Comparison of ENCODE assay signal across 8 mouse cellular contexts in genomic region chr11:72488753-72489271, GRCm38 (mm10). TPM values are rescaled to one million over a fixed set of nuclear protein-coding genes. Genes with fewer than 3 reads are reported as not detected.
A peak's percentile ranks its signal among the peaks of the same experiment; 100 is the strongest.
DNase-seq lines count a peak whose midpoint lies in the region; ATAC-seq lines count a peak whose summit lies in the region.

No protein-coding gene starts in this region.

- no peaks in the 10 kb centered on the region for H3K9me3 ChIP-seq in liver, embryonic 16.5 days (replicated peaks; ENCODE audit: control insufficient read depth, low read length)

- H3K27ac ChIP-seq in liver, embryonic 16.5 days (ENCODE audit: low read length) = no peak overlapping the region

- intact Hi-C loops in gastrocnemius, postnatal 14 days (cut with DNase I; ENCODE audit: low total_unique reads) = loop anchor here (5.0 kb wide), 1 partner anchor 37 kb away; no protein-coding TSS in a partner anchor

- 0% methylated on average over 38 of the region's 38 CpGs for WGBS in liver, embryonic 16.5 days (ENCODE audit: insufficient replicate concordance)

- H3K9ac ChIP-seq in liver, embryonic 16.5 days (ENCODE audit: low read depth, low read length) = peak overlapping the region; percentile 31

- H3K27me3 ChIP-seq in liver, embryonic 16.5 days (ENCODE audit: control insufficient read depth, insufficient read depth, low read depth, low read length) = peaks cover 25% of the 10 kb centered on the region

- peak overlapping the region; percentile 62 for H3K4me3 ChIP-seq in liver, embryonic 16.5 days (ENCODE audit: low read depth, low read length)

- peaks cover 30% of the 10 kb centered on the region for H3K4me1 ChIP-seq in liver, embryonic 16.5 days (ENCODE audit: control insufficient read depth, low read depth, low read length)

- peak overlapping the region; percentile 90 for H3K4me2 ChIP-seq in liver, embryonic 16.5 days (ENCODE audit: low read depth, low read length)

- ATAC-seq in liver, embryonic 16.5 days (ENCODE audit: low read depth) = no peak
- no peak for ATAC-seq in erythroid progenitor cell, adult 5-6 weeks (replicated peaks; ENCODE audit: low FRiP score, poor library complexity, severe bottlenecking)

- peak; percentile 84 for DNase-seq in layer of hippocampus, adult 11-12 months (ENCODE audit: low spot score)
- no peak for DNase-seq in layer of hippocampus, adult 9-10 months (ENCODE audit: low spot score)
- peak; percentile 60 to 75 for DNase-seq in cerebellum, postnatal 14 days
- peak; percentile 27 for DNase-seq in gastrocnemius, postnatal 14 days
- DNase-seq in layer of hippocampus, adult 18-20 months (ENCODE audit: low spot score in 2 of 2) = peak; percentile 67 to 84
- DNase-seq in right cerebral cortex, adult 18-20 months = peak; percentile 87

- H3K36me3 ChIP-seq in liver, embryonic 16.5 days (ENCODE audit: control insufficient read depth, insufficient read depth) = no peaks in the 10 kb centered on the region

RNA-seq across cellular contexts. Expression of gene Spns2, which starts 0.9 kb away (rescaled TPM):
- 10 to 100 TPM; 11.4 to 14.7 TPM for total RNA-seq in gastrocnemius, postnatal 14 days (2021)
- total RNA-seq in layer of hippocampus, adult 18-20 months (2021) = 100 to 1,000 TPM in 1 of 2 experiments, 10 to 100 TPM in 1; 95.6 to 103 TPM
- polyA plus RNA-seq in liver, embryonic 16.5 days (2015; fragmentation: Nextera tagmentation; extraction: Ambion mirVana) = 3.7 and 5.7 TPM in 2 replicates
- total RNA-seq in erythroid progenitor cell, adult 5-6 weeks (2015; ENCODE audit: low replicate concordance) = 0.72 and 5.0 TPM in 2 replicates
- total RNA-seq in erythroid progenitor cell, adult 5-6 weeks (2017; ENCODE audit: low replicate concordance) = 0.77 TPM in 1 of 2 replicates, not detected in the other

RNA-seq across cellular contexts. Expression of gene Mybbp1a, which starts 47.7 kb away (rescaled TPM):
- 10 to 100 TPM; 58.7 to 62.8 TPM for total RNA-seq in gastrocnemius, postnatal 14 days (2021)
- total RNA-seq in layer of hippocampus, adult 18-20 months (2021) = 10 to 100 TPM; 54.6 to 56.8 TPM
- 62.3 and 68.2 TPM in 2 replicates for polyA plus RNA-seq in liver, embryonic 16.5 days (2015; fragmentation: Nextera tagmentation; extraction: Ambion mirVana)
- total RNA-seq in erythroid progenitor cell, adult 5-6 weeks (2015; ENCODE audit: low replicate concordance) = 37.5 and 82.2 TPM in 2 replicates
- 4.8 and 7.6 TPM in 2 replicates for total RNA-seq in erythroid progenitor cell, adult 5-6 weeks (2017; ENCODE audit: low replicate concordance)

RNA-seq across cellular contexts. Expression of gene Ggt6, which starts 53.5 kb away (rescaled TPM):
- total RNA-seq in gastrocnemius, postnatal 14 days (2021) = under 1 TPM; 0.18 to 0.38 TPM
- under 1 TPM in 1 of 2 experiments, not detected in 1; 0.25 TPM for total RNA-seq in layer of hippocampus, adult 18-20 months (2021)
- 0.25 and 0.94 TPM in 2 replicates for polyA plus RNA-seq in liver, embryonic 16.5 days (2015; fragmentation: Nextera tagmentation; extraction: Ambion mirVana)
- total RNA-seq in erythroid progenitor cell, adult 5-6 weeks (2015; ENCODE audit: low replicate concordance) = not detected in 2 replicates
- not detected in 2 replicates for total RNA-seq in erythroid progenitor cell, adult 5-6 weeks (2017; ENCODE audit: low replicate concordance)

Comparison
In these comparisons a context has a peak if more than half of its experiments do, and no peak if none do; other contexts are left out.
1. RNA of gene Spns2, which starts 0.9 kb away (total RNA-seq): 95.6 to 103 TPM in layer of hippocampus, adult 18-20 months; 11.4 to 14.7 TPM in gastrocnemius, postnatal 14 days and 0.72 to 5.0 TPM in erythroid progenitor cell, adult 5-6 weeks; every median in the first group is over 4 times any median in the second.